Mouse (Mus musculus) liver, embryonic 14 days (tissue): ENCODE results near the gene Trmu. TPM values are rescaled to one million over a fixed set of nuclear protein-coding genes. Genes with fewer than 3 reads are reported as not detected.

Experiments
- polyA plus RNA-seq: library from polyadenylated mRNA; depleted of rRNA; stranded (reverse); fragments of >200 nt; gene quantifications from 2 replicates; pipeline ENCODE4 v1.2.3, GENCODE M21; 2012; rRNA removed

Gene Trmu
- polyA plus RNA-seq = 13.6 and 14.3 TPM in 2 replicates

GRCm38 (mm10) chr15:85878848-85879497 is at the start of gene Trmu:
Trmu (plus strand) TSS chr15:85879312.

GRCm38 (mm10) chr15:85831954-85832590 is 47.0 kb upstream of the Trmu start, which contains the start of gene Ttc38:
Ttc38 (plus strand) TSS chr15:85832306.

GRCm38 (mm10) chr15:85859490-85860031 is 19.6 kb upstream of the Trmu start, which contains the start of gene Gtse1:
Gtse1 (plus strand) TSS chr15:85859745.

Other genes with a start within 250 kb of the Trmu start
- 3.1 and 4.6 TPM in 2 replicates for gene Ppara, start 144.3 kb upstream of the Trmu start, polyA plus RNA-seq
- 13.5 and 16.0 TPM in 2 replicates for gene Cdpf1, start 67.6 kb upstream of the Trmu start, polyA plus RNA-seq
- 0.10 TPM in 2 replicates for gene Pkdrej, start 57.6 kb upstream of the Trmu start, polyA plus RNA-seq
- 3.2 and 4.2 TPM in 2 replicates for gene Ttc38, start 47.0 kb upstream of the Trmu start, polyA plus RNA-seq
- 16.9 and 20.6 TPM in 2 replicates for gene Gtse1, start 19.6 kb upstream of the Trmu start, polyA plus RNA-seq
- gene Celsr1, start 154.5 kb downstream of the Trmu start, polyA plus RNA-seq = 0.12 and 0.14 TPM in 2 replicates
- gene Gramd4, start 178.4 kb downstream of the Trmu start, polyA plus RNA-seq = 6.2 and 7.3 TPM in 2 replicates